Mouse (Mus musculus): ENCODE measurements around the gene Gnai2.

The Gnai2 gene

DNA sequence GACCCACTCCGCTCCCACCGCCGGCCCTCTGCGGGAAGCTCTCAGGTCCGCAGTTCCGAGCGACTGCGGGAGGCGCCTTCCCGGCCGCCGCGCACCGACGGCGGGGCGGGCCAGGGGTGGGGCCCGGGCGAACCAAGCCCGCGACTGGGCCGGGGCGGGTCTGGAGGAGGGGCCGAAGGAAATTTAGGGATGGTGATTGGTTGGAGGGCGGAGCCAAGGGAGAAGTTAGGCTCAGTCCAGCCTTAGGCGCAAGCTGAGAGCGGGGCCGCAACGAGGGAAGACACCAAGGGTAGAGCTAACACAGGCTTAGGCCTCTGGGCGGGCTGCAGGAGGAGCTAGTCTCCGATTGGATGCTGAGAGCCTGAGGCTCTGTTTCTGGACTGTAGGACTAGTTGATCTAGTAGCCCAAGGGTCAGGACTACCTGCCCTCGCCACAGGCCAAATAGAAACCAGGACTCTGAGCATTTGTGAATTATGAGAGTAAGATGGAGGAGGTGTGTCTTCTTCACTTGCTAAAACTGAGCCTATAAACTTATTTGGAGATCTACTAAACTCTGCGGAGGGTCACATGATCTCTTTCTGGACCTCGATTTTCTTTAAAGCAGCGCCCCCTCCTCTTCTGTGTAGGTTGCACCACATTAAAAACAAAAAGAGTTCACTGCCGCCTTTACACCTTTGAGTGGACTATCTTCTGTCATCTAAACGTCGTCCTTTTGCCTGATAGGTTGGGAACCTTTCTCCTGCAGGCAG, at the start of gene Gnai2:
Gene Gnai2 (minus strand): TSS at position 89 of the 750 bp plus-strand sequence.
- DNase-seq (ENCODE audit: low read depth, low spot score) = peak; percentile 69

DNA sequence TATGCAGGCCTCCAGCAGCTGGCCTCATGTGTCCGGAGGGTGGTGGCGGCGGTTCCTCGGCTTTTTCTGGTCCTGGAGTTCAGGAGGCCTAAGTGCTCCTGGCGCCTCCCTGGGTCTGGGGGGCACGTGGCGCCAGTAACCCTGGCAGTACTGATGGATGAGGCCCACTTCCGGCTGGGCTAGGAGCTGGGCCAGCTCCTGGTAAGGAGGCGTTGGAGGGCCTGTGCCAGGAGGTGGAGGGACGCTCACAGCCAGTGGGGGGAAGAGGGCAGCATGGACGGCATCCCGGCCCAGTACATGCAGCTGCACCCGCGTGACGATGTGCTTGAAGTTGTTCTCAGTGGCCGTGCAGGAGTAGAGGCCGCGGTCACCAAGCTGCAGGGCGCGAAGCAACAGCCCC, 47.2 kb upstream of the Gnai2 start:
- DNase-seq (ENCODE audit: low read depth, low spot score) = no peak

DNA sequence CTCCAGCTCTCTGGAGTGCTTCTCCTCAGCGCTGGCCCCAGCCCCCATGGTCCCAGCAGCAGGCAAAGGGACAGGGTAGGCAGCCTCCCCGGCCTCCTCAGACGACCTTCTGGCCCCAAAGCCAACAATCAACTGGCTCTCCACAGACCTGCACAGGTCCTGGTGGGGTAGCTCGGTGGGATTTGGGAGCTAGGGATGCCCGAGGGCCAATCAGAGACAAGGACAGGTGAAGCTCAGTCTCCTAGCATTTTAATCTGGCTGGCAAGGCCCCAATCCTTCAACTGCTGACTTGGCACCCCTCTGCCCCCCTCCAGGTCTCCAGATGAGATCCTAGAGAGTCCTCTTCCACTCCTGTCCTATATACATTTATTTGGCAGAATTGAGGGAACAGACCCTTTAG, 44.3 kb upstream of the Gnai2 start, which contains the start of gene Gnat1:
Gene Gnat1 (minus strand): TSS at position 212 of the 400 bp plus-strand sequence.
- no peak for DNase-seq (ENCODE audit: low read depth, low spot score)

DNA sequence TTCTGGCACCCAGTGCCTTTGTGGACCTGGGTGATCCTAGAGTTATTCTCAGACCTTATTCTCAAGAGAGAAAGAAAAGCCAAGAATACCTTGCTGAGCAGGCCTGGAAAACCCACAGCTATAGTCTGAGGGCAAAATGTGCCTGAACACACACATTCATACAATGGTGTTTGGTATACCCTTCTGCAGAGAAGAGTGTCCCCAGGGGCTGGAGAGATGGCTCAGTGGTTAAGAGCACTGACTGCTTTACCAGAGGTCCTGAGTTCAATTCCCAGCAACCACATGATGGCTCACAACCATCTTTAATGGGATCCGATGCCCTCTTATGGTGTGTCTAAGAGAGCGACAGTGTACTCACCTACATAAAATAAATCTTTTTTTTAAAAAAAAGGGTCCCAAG, 43.7 kb upstream of the Gnai2 start:
- DNase-seq (ENCODE audit: low read depth, low spot score) = no peak

DNA sequence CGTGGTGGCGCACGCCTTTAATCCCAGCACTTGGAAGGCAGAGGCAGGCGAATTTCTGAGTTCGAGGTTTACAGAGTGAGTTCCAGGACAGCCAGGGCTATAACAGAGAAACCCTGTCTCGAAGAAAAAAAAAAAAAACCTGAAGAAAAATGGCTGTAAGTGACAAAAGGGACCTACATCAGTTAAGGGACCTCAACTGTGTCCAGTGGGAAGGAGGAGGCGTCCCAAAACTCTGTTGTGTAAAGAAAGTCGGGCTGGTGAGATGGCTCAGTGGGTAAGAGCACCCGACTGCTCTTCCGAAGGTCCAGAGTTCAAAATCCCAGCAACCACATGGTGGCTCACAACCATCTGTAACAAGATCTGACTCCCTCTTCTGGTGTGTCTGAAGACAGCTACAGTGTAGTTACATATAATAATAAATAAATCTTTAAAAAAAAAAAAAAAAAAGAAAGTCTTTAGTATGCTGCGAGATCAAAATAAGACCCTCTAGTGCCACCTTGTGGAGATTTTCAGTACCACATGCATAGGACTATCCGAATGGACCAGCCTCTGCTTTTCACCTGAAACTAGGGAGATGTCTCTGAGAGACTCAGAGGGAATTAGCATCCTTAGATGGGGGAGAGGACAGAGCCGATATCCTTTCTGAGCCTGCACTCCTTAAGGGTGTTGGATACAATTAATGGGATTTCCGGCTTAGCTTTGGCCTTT, 42.8 kb upstream of the Gnai2 start:
- DNase-seq (ENCODE audit: low read depth, low spot score) = peak; percentile 70

DNA sequence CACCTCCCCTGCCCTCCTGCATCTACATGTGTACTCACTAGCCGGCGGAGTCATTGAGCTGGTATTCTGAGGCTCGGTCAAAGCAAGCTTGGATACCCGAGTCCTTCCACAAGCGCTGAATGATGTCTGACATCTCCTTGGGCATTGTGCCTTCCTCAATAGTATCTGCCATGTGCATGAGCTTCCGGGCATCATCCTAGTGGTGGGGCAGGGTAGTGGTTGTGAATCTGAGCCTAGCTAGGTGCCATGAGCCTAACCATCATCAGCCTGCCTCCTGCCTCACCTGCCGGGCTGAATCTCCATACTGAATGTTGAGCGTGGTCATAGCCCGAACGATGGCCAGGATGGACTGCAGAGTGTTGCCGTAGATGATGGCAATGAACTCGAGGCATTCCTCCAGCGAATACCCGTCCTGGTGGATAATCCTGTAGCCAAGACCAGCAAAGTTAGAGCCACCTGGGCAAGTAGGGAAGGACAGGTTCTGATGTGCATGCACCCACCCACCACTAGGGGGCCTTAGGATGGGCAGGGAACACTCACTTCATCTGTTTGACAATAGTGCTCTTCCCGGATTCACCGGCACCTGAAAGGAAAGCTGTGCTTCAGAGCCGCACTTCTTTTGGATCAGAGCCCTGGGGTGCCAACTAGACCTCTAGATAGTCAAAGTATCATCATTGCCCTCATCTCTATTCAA, 42.1 kb upstream of the Gnai2 start:
- no peak for DNase-seq (ENCODE audit: low read depth, low spot score)

DNA sequence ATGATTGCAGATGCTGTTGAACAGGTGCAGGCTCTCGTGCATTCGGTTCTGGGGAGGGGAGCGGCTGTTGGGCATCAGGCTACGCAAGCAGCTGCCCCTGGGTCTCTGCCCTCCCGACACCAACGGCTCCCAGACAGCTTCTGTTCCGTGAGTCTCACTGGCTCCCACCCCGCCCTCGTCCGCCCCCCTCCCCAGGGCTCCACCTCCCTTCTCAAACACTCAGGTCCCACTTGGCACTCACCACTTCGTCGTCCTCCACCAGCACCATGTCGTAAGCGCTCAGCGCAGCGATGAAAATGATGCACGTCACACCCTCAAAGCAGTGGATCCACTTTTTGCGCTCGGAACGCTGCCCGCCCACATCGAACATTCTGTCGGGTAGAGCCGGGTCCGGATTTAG, 41.1 kb upstream of the Gnai2 start:
- DNase-seq (ENCODE audit: low read depth, low spot score) = no peak

DNA sequence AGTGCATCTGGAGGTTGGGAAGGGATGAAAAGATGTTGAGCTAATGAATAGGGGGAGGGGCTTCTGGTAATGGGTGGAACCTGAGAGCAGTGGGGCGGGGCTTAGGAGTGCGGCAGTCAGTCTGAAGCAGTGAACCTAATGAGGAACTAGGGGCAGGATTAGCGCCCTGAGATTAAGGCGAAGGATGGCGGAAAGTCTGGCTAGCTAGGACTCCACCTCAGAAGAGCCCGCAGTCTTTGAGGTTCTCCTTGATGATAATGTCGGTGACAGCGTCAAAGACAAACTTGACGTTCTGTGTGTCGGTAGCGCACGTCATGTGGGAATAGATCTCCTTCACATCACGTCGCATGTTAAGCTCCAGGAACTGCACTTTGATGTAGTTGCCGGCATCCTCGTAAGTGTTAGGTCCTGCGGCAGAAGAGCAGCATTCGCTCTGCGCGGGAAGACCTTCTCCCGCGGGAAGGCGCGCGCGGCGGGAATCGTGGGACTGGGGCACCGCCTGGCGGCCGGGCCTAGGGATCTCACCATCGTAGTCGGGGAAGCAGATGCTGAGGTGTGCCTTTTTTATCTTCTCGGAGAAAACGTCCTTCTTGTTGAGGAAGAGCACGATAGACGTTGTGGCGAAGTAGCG, 40.6 kb upstream of the Gnai2 start:
- DNase-seq (ENCODE audit: low read depth, low spot score) = peak; percentile 65

DNA sequence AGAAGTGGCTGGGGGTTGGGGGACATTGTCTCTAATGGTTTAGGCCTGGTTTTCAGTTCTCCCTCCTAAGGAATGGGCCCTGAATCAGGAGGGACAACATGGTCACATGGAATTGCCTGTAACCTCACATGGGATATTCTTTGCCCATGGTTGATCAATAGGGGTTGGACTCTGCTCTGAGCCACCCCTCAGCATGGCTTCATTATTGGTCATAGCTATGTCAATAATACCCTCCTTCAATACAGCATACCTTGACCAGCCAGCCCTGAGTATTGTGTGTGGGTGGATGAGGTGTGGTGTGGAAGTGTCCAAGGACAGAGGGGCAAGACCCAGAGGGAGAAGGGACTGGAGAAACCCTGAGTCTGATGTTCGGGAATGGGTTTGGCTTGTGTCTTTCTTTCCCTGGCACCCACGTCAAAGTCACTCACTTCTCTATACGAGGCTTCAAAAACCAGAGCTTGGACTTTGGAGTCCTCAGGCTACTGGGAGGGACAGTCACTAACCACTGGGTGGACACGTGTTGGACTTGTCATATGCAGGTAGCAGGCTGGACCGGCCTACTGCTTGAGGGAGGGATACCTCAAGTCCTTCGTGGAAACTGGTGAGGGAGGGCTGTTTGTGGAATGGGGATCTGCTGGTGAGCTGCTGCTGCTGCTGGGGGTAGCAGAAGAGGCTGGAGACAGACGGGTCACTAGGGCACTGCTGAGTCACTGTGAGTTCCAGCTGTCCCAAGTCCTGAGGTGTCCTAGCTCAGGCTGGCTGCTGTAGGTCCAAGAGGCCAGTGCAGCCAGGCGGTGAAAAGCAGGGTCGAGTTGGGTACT, 39.7 kb upstream of the Gnai2 start:
- no peak for DNase-seq (ENCODE audit: low read depth, low spot score)

DNA sequence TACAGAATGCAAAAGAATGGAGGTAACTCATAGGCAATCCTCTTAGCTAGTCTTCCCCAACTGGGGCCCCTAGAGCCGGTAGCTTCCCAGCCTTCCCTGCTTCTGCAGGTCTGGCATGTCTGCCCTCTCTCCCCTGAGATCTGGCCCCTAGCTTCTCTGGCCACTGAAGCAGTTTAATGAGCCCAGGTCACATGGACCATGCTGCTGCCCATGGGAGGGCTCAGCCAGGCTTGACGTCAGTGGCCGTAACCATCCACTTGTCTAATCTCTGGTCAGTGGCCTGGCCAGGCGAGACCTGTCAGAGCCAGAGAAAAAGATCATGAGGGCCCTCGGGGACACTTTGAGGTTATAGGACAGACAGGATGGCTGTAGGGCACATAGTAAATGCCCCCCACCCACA, 35.1 kb upstream of the Gnai2 start:
- no peak for DNase-seq (ENCODE audit: low read depth, low spot score)

DNA sequence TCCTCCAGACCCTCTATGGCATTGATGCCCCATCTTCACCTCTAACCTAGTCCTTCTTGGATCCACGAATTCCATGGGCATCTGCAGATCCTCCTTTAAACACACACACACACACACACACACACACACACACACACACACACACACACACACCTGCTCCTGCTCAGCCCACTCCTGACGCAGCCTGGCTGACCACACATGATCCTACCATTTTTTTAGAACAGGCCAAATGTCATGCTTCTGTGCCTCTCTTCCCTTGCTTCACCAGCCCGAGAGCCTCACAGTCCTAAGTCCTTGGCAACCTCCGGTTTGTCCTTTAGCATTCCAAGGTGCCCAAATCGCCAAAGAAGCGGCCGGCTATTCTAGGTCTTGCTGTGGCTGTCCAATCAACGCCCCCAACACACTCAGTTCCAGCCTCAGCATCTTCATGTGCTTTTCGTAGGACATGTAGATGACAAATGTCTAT, 34.3 kb upstream of the Gnai2 start, which contains the start of gene Slc38a3:
Gene Slc38a3 (minus strand): TSS at position 51 of the 466 bp plus-strand sequence.
- DNase-seq (ENCODE audit: low read depth, low spot score) = no peak

DNA sequence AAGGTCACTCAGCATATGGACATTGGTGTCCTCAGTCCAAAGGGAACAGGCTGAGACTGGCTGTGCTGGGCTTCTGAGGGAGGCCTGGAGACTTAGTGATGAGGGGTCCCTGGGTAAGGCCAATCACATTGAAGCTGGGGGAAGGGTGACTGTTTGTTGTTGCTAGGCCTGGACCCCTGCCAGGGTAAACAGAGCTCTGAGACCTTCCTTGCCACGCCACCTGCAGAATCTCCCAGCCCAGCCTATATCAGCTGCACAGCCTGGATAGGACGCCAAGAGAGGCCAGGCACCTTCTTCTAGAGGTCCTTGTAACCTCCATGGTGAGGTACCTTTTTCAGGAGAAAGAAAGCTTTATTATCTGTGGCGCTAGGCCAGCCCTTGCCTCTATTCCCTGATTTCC, 33.7 kb upstream of the Gnai2 start:
- no peak for DNase-seq (ENCODE audit: low read depth, low spot score)

DNA sequence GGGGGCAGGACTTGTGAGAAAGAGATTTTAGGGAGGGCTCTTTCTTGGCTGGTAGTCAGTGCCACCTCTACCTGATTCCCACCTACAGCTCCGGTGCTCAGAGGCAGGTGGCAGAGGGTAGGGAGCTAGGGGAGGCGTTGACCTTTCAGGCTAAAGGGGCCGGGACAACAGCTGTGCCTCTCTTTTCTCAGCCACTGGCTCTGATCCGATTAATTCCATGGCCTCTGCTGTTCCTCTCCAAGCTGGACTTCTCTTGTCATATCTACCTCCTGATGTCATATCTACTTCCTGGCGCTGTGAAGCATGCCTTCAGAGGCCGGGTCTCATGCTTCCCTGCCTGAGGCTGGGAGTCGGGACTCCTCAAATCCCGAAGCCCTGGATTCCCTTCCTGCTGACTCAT, 32.8 kb upstream of the Gnai2 start:
- no peak for DNase-seq (ENCODE audit: low read depth, low spot score)

DNA sequence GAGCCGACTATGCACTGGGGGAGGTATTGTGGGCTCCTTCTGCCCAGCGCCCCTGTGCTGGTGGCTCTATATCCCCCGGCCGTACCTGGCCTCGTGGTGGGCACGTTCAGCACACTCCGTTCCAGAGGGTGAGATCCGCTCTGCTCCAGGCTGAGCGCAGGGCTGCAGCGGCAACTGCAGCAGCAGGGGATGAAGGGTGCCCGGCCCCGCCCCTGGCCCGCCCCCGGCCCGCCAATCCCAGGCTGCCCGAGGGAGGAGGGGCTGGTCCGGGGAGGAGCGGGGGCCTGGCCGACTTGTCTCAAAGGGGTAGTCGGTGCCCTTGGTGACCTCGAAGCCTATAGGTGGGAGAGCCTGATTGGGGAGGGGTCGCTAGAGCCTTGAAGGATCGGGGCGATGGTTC, 32.1 kb upstream of the Gnai2 start:
- DNase-seq (ENCODE audit: low read depth, low spot score) = no peak

DNA sequence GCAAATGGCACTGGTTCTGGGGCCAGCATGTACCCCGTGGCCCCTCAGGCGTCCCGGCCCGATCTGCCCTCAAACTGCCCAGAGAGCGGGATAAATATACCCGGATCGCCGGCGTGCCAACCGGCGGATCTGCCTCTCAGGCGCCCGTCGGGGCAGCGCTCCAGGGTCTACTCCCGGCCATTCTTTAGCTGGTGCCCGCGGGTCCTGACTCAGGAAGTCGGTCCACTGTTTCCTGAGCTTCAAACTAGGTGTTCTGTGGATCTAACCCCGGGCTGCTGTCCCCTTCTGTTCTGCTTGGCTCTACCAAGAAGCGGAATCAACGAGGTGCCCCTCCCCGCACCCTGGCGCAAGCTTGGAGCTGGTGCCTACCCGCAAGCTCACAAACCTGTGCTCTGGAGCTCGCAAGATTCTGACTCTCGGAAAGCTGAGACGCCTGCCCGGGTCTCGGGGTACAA, 31.6 kb upstream of the Gnai2 start:
- DNase-seq (ENCODE audit: low read depth, low spot score) = no peak

DNA sequence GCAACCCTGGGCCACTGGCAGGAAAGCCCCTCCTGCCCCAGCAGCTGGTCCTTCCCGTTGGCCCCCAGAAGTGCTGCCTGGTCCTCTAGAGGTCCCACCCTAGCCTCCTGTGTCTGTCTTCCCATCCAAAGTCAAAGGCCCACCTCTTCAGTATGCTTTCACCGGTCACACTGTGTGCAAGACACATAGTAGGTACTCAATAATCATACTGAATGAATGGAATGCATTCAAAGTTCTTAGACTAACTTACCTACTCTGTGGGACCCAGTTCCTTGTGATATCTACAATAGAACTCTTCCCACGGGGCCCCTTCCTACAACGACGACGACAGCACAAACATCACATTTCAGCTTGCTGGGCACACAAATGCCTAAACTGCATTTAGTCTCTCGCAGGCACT, 30.1 kb upstream of the Gnai2 start:
- no peak for DNase-seq (ENCODE audit: low read depth, low spot score)

DNA sequence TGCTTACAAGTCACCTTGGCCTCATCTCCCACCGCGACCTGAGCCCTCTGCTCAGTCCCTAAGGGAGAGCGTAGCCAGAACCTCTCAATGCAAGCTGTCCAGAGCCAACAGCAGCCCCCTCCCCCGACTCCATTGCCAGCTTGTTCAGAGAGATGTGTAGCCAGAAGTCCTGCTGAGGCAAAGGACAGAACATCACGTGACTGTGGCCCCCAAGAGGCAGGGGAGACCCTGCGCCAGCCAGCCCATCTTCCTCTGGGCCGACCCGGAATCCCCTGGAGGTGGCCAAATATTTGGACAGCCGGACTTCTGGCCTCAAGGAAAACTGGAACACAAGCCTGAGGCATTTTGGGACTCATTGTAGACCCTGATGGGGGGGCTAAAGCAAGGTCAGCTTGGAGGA, 28.4 kb upstream of the Gnai2 start:
- no peak for DNase-seq (ENCODE audit: low read depth, low spot score)

DNA sequence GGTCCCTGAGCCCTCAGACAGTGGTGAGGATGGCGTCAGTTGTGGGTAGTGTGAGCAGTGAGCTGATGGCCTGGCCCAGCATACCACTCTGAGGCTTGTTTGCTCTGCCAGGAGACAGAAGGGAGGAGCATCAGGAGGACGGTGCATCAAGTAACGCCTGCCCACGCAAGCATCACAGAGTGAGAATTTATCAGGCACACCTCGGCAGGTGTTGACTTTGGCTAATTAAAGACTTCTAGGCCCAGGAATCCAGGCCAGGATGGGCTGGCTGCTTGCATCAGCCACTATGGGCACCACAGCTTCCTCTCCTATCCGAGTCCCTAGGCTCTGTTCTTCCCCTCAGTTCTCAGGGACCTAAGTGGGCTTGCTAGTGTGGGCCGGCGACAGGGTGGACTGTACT, 27.2 kb upstream of the Gnai2 start:
- no peak for DNase-seq (ENCODE audit: low read depth, low spot score)

DNA sequence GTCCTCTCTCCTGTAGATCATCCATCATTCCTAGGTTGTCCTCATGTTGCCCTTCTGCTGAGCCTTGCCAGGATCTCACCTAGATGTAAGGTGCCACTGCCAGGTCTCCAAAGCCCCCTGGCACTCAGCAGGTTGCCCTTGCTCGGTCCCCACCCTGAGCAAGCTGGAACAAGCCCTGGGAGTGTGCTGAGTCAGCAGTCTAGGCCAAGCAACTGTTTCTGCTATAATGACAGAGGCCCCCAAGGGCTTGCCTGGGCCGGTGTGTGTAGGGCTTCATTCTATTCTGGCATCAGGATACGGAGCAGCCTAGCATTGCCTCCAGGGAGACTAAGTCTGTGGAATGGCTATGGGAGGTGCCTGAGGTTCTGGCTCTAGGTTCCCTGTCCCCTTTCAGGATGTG, 25.6 kb upstream of the Gnai2 start:
- DNase-seq (ENCODE audit: low read depth, low spot score) = no peak

DNA sequence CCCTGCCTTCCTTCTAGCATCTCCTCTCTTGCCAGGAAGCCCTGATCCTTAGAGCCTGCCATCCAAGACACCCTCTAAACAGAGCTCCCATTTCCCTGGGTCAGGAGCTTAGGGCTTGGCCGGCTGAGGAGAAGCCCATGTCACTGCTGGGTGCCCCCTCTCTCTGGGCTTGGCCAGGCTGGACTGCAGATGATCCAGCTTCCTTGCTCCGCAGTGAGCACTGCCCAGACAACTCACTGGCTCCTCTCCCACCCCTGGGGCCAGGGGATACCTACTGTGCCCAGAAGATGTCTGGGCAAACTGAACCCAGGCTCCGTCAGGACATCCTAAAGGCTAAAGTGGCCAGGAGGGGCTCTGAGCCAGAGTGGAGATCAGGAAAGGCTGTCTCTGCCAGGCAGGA, 24.8 kb upstream of the Gnai2 start:
- DNase-seq (ENCODE audit: low read depth, low spot score) = no peak

DNA sequence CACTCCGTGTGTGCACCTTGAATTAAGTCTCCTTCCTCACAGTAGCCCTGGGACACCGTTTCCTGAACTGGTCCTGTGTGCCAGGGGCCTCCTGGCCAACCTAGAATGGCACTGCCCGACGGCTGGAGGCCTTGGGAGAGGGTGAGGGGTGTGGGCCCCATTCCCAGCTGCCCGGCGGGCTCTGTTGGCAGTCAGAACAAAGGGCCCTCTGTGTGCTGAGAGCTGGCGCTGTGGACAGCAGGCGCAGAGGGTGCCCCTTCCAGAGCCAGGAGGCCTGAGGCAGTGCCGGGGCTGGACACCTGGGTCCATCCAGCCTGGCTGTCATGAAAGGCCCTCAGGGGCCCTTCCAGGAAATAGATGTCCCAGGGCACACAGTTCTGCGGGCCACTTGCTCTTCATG, 24.4 kb upstream of the Gnai2 start:
- no peak for DNase-seq (ENCODE audit: low read depth, low spot score)

All from retina, postnatal 7 days (tissue).